Mouse (Mus musculus): ENCODE data around the gene Pmm1.

- TF ChIP-seq E2F4 (IDR thresholded peaks at IDR 0.05; ENCODE audit: insufficient replicate concordance, low read depth, low read length) (no peak), SMC3 (IDR thresholded peaks at IDR 0.05; ENCODE audit: low read depth, low read length) (no peak), SIN3A (IDR thresholded peaks at IDR 0.05; ENCODE audit: low read length) (no peak), TCF12 (IDR thresholded peaks at IDR 0.05; ENCODE audit: low read depth, low read length) (no peak), CTCF (conservative IDR thresholded peaks at IDR 0.05 in 1 of 2, IDR thresholded peaks at IDR 0.05 in 1 of 2; ENCODE audit: low read depth in 2 of 2, low read length in 2 of 2) (no peak), MYC (IDR thresholded peaks at IDR 0.05; ENCODE audit: low read depth, low read length) (no peak), MAZ (IDR thresholded peaks at IDR 0.05; ENCODE audit: low read depth, low read length) (no peak), TBP (conservative IDR thresholded peaks at IDR 0.05; ENCODE audit: low read depth, low read length) (no peak), USF1 (IDR thresholded peaks at IDR 0.05; ENCODE audit: low read depth, low read length) (no peak), EP300 (IDR thresholded peaks at IDR 0.05; ENCODE audit: low read length) (no peak), ZMIZ1 (IDR thresholded peaks at IDR 0.05; ENCODE audit: low read depth, low read length) (no peak), MAFK (IDR thresholded peaks at IDR 0.05; ENCODE audit: insufficient replicate concordance, low read length) (no peak), ZNF384 (IDR thresholded peaks at IDR 0.05; ENCODE audit: low read depth, low read length) (no peak)
Measured at GRCm38 (mm10) chr15:81914668-81915067, 46.1 kb downstream of the Pmm1 start.
